Mouse (Mus musculus): ENCODE measurements around the gene Shank1. TPM values are rescaled to one million over a fixed set of nuclear protein-coding genes. Genes with fewer than 3 reads are reported as not detected.

Gene Shank1
- polyA plus RNA-seq, 1 experiment from 2014 or later, result 0.53 TPM

GRCm38 (mm10) chr7:44332336-44332735 lies 22.3 kb downstream of the Shank1 start:
- no peak for DNase-seq (ENCODE audit: low spot score)
- WGBS, result 57% methylated on average over 3 of the region's 3 CpGs
- Histone ChIP-seq H3K9me3 (ENCODE audit: control insufficient read depth, low read length) (no peaks in the 10 kb centered on the region), H3K4me1 (replicated peaks; ENCODE audit: control insufficient read depth, insufficient read depth) (no peaks in the 10 kb centered on the region), H3K9ac (ENCODE audit: low read length) (no peak overlapping the region), H3K36me3 (ENCODE audit: control insufficient read depth, insufficient read depth, low read length) (no peaks in the 10 kb centered on the region), H3K4me3 (ENCODE audit: low read depth, low read length) (no peak overlapping the region), H3K4me2 (replicated peaks; ENCODE audit: low read depth) (no peak overlapping the region), H3K27ac (replicated peaks) (no peak overlapping the region), H3K27me3 (ENCODE audit: control insufficient read depth, insufficient read depth, low read length) (peaks cover 17% of the 10 kb centered on the region)
- ATAC-seq (ENCODE audit: low FRiP score, low TSS enrichment), result no peak
- TF ChIP-seq EP300 (optimal IDR thresholded peaks at IDR 0.05) (no peak), CTCF (IDR thresholded peaks at IDR 0.05; ENCODE audit: low read depth) (no peak)

- WGBS, result 61% methylated on average over 14 of the region's 14 CpGs
- Histone ChIP-seq H3K4me1 (replicated peaks; ENCODE audit: control insufficient read depth, insufficient read depth) (no peaks in the 10 kb centered on the region), H3K9me3 (ENCODE audit: control insufficient read depth, low read length) (no peaks in the 10 kb centered on the region), H3K9ac (ENCODE audit: low read length) (no peak overlapping the region), H3K4me2 (replicated peaks; ENCODE audit: low read depth) (no peak overlapping the region), H3K4me3 (ENCODE audit: low read depth, low read length) (no peak overlapping the region), H3K27ac (replicated peaks) (no peak overlapping the region), H3K36me3 (ENCODE audit: control insufficient read depth, insufficient read depth, low read length) (no peaks in the 10 kb centered on the region), H3K27me3 (ENCODE audit: control insufficient read depth, insufficient read depth, low read length) (peaks cover 18% of the 10 kb centered on the region)
- DNase-seq (ENCODE audit: low spot score) (no peak), ATAC-seq (ENCODE audit: low FRiP score, low TSS enrichment) (no peak)
- TF ChIP-seq EP300 (optimal IDR thresholded peaks at IDR 0.05) (no peak), CTCF (IDR thresholded peaks at IDR 0.05; ENCODE audit: low read depth) (no peak)
Observed at GRCm38 (mm10) chr7:44334139-44334538, 24.1 kb downstream of the Shank1 start.

- peak; percentile 53 for DNase-seq (ENCODE audit: low spot score)
Observed at GRCm38 (mm10) chr7:44335031-44335878, 25.2 kb downstream of the Shank1 start.

DNA sequence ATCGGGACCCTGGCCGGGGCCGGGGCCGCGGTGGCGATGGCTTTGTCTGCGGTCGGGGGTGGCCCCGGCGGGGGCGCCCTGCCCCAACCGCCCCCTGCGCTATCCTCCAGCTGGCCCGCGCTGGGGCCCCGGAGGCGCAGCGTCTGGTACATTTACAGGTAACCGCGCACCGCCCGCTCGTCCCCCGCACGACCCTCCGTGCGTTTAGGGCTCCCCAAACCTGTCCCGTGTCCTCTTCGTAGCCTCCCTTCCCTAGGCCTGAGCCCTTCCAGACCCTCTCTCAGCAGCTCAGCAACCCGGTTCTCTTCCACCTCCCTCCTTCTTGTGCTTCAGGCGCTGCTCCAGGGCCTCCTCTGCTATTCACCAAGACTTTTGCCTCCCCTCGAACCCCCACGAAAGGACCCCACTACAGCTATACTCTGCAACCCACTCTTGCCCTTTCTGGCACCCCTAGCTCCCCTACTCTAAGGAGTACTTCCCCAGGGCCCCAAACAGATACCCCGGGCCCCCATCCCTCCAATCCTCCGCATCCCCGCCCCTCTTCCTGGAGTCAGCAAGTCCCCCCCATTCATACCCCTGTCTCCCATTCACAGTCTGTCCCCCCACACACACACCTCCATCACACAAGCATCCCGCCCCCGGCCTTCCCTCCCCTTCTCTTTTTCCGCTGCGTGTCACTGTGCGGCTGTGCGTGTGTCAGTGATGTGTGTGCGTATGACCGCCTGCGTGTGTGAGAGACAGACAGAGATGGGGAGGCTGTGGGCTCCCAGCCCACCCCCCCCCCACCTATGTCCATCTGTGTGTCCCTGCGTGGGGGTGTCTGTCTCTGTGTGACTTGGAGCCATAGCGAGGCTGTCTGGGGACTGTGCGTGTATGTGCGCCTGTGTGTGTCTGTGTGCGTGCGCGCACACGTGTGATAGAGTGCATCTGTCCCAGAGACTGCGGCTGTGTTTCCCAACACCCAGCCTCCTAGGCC lies 26.3 kb downstream of the Shank1 start:
- no peaks in the 10 kb centered on the region for H3K4me1 ChIP-seq (replicated peaks; ENCODE audit: control insufficient read depth, insufficient read depth)
- no peaks in the 10 kb centered on the region for H3K36me3 ChIP-seq (ENCODE audit: control insufficient read depth, insufficient read depth, low read length)
- H3K27ac ChIP-seq (replicated peaks), result no peak overlapping the region
- ATAC-seq (ENCODE audit: low FRiP score, low TSS enrichment) (peak; percentile 30; the same call in 1 of the 2 replicates), DNase-seq (ENCODE audit: low spot score) (no peak)
- H3K4me2 ChIP-seq (replicated peaks; ENCODE audit: low read depth), result peak overlapping the region; percentile 45
- TF ChIP-seq CTCF (IDR thresholded peaks at IDR 0.05; ENCODE audit: low read depth), result no peak
- H3K27me3 ChIP-seq (ENCODE audit: control insufficient read depth, insufficient read depth, low read length), result peaks cover 18% of the 10 kb centered on the region
- 4% methylated on average over 35 of the region's 54 CpGs for WGBS
- no peaks in the 10 kb centered on the region for H3K9me3 ChIP-seq (ENCODE audit: control insufficient read depth, low read length)
- H3K9ac ChIP-seq (ENCODE audit: low read length), result no peak overlapping the region
- peak overlapping the region; percentile 33 for H3K4me3 ChIP-seq (ENCODE audit: low read depth, low read length)

More at GRCm38 (mm10) chr7:44335031-44335878, 25.2 kb downstream of the Shank1 start:
- H3K4me3 ChIP-seq (ENCODE audit: low read depth, low read length), result peak overlapping the region; percentile 33
- TF ChIP-seq CTCF (IDR thresholded peaks at IDR 0.05; ENCODE audit: low read depth) (no peak), EP300 (optimal IDR thresholded peaks at IDR 0.05) (no peak)
- no peak overlapping the region for H3K9ac ChIP-seq (ENCODE audit: low read length)
- H3K9me3 ChIP-seq (ENCODE audit: control insufficient read depth, low read length), result no peaks in the 10 kb centered on the region
- peak; percentile 32; the same call in 1 of the 2 replicates for ATAC-seq (ENCODE audit: low FRiP score, low TSS enrichment)
- no peaks in the 10 kb centered on the region for H3K4me1 ChIP-seq (replicated peaks; ENCODE audit: control insufficient read depth, insufficient read depth)
- no peak overlapping the region for H3K27ac ChIP-seq (replicated peaks)
- H3K36me3 ChIP-seq (ENCODE audit: control insufficient read depth, insufficient read depth, low read length), result no peaks in the 10 kb centered on the region
- peaks cover 18% of the 10 kb centered on the region for H3K27me3 ChIP-seq (ENCODE audit: control insufficient read depth, insufficient read depth, low read length)
- H3K4me2 ChIP-seq (replicated peaks; ENCODE audit: low read depth), result peak overlapping the region; percentile 45
- WGBS, result 7% methylated on average over 25 of the region's 40 CpGs

GRCm38 (mm10) chr7:44337121-44337849 lies 27.2 kb downstream of the Shank1 start:
- ATAC-seq (ENCODE audit: low FRiP score, low TSS enrichment), result no peak

More at GRCm38 (mm10) chr7:44337121-44337849, 27.2 kb downstream of the Shank1 start:
- WGBS, result 6% methylated on average over 31 of the region's 32 CpGs
- Histone ChIP-seq H3K4me2 (replicated peaks; ENCODE audit: low read depth) (no peak overlapping the region), H3K4me3 (ENCODE audit: low read depth, low read length) (no peak overlapping the region), H3K27ac (replicated peaks) (no peak overlapping the region), H3K27me3 (ENCODE audit: control insufficient read depth, insufficient read depth, low read length) (peaks cover 18% of the 10 kb centered on the region), H3K9me3 (ENCODE audit: control insufficient read depth, low read length) (no peaks in the 10 kb centered on the region), H3K36me3 (ENCODE audit: control insufficient read depth, insufficient read depth, low read length) (no peaks in the 10 kb centered on the region), H3K4me1 (replicated peaks; ENCODE audit: control insufficient read depth, insufficient read depth) (no peaks in the 10 kb centered on the region), H3K9ac (ENCODE audit: low read length) (no peak overlapping the region)
- TF ChIP-seq EP300 (optimal IDR thresholded peaks at IDR 0.05), result no peak
- TF ChIP-seq CTCF (IDR thresholded peaks at IDR 0.05; ENCODE audit: low read depth), result no peak
- no peak for DNase-seq (ENCODE audit: low spot score)
